Mouse (Mus musculus) G1E (cell line): ENCODE results near the gene 5730522E02Rik. TPM values are rescaled to one million over a fixed set of nuclear protein-coding genes. Genes with fewer than 3 reads are reported as not detected.

Experiments
- ATAC-seq: 2 replicates; pipeline ENCODE4 v1.8.0; 2016; ENCODE audit warnings: mild to moderate bottlenecking; ENCODE audit not compliant: insufficient number of reproducible peaks, poor library complexity, low FRiP score, severe bottlenecking; ENCODE audit errors: extremely low read depth
- DNase-seq: peaks from one replicate; pipeline ENCODE4 v3.0.0; 2012; ENCODE audit warnings: low spot score
- H3K27me3 ChIP-seq: 2 replicates; pipeline ENCODE4 v1.6.1; 2012; ENCODE audit warnings: mild to moderate bottlenecking, low read length, inconsistent platforms; ENCODE audit not compliant: insufficient read depth
- H3K36me3 ChIP-seq: replicated peaks from 2 replicates; pipeline ENCODE3; 2012; ENCODE audit warnings: mild to moderate bottlenecking, inconsistent platforms
- H3K4me1 ChIP-seq: 2 replicates; pipeline ENCODE4 v1.6.1; 2012; ENCODE audit warnings: low read depth, low read length, inconsistent platforms, mixed read lengths; ENCODE audit not compliant: insufficient read depth
- H3K4me3 ChIP-seq: 2 replicates; pipeline ENCODE4 v1.5.1; 2012; ENCODE audit warnings: low read depth, mild to moderate bottlenecking, inconsistent platforms, low read length, moderate library complexity, mixed read lengths
- H3K9me3 ChIP-seq: replicated peaks from 2 replicates; pipeline ENCODE4 v1.6.1; 2012; ENCODE audit warnings: inconsistent platforms
- CTCF ChIP-seq: IDR thresholded peaks from 2 replicates; pipeline ENCODE4 v1.5.1; 2012; ENCODE audit warnings: low read depth, low read length, inconsistent platforms, mixed read lengths
- GATA1 ChIP-seq: IDR thresholded peaks from 2 replicates; pipeline ENCODE4 v1.6.1; 2012; ENCODE audit warnings: borderline replicate concordance, low read length, inconsistent platforms, mixed read lengths
- GATA2 ChIP-seq: IDR thresholded peaks from 2 replicates; pipeline ENCODE4 v1.6.1; 2012; ENCODE audit warnings: low read depth, low read length, inconsistent platforms, borderline replicate concordance
- POLR2AphosphoS5 ChIP-seq: IDR thresholded peaks from 2 replicates; pipeline ENCODE4 v1.6.1; 2012; ENCODE audit warnings: low read depth, low read length, inconsistent platforms; ENCODE audit not compliant: insufficient replicate concordance
- TAL1 ChIP-seq: conservative IDR thresholded peaks from 2 replicates; pipeline ENCODE4 v1.6.1; 2012; ENCODE audit warnings: low read depth, low read length, inconsistent platforms, mixed read lengths
- polyA plus RNA-seq: library from polyadenylated mRNA; stranded (reverse); fragments of >175 nt; gene quantifications from 2 replicates; pipeline ENCODE4 v1.2.3, GENCODE M21; 2012
- total RNA-seq, 2 experiments: library from RNA; stranded (forward) in 1 of 2; stranded (reverse) in 1 of 2; fragments of 200-1000 nt in 1 of 2; fragments of >200 nt in 1 of 2; fragmentation: Nextera tagmentation in 1 of 2; gene quantifications; 2 replicates each; pipeline ENCODE4 v1.2.3; 2014 to 2017

5730522E02Rik gene
- total and polyA plus RNA-seq, 3 experiments = 0.44 TPM; not detected in 2

- no peaks in the 10 kb centered on the region for H3K36me3 ChIP-seq
- no peak for DNase-seq
- H3K4me1 ChIP-seq = no peaks in the 10 kb centered on the region
- no peak for ATAC-seq
- H3K9me3 ChIP-seq = no peaks in the 10 kb centered on the region
- TF ChIP-seq TAL1 = no peak
- TF ChIP-seq GATA1 = no peak
- no peak for TF ChIP-seq GATA2
- no peak for TF ChIP-seq CTCF
- TF ChIP-seq POLR2AphosphoS5 = no peak
- no peak overlapping the region for H3K4me3 ChIP-seq
- no peaks in the 10 kb centered on the region; the same call in 1 of the 2 replicates for H3K27me3 ChIP-seq
Measured at GRCm38 (mm10) chr11:25571396-25571795, 639.2 kb downstream of the 5730522E02Rik start.

Other genes starting within 250 kb of the 5730522E02Rik start
- gene Fancl, start 175.4 kb upstream of the 5730522E02Rik start, total RNA-seq (2014; fragmentation: Nextera tagmentation) = 16.8 and 43.8 TPM in 2 replicates
- gene Fancl, start 175.4 kb upstream of the 5730522E02Rik start, total RNA-seq (2017) = 66.1 and 79.2 TPM in 2 replicates
- 0.54 and 1.0 TPM in 2 replicates for gene Fancl, start 175.4 kb upstream of the 5730522E02Rik start, polyA plus RNA-seq